Mouse (Mus musculus) liver, embryonic 12.5 days (tissue): ENCODE data around the gene Pot1a. TPM values are rescaled to one million over a fixed set of nuclear protein-coding genes. Genes with fewer than 3 reads are reported as not detected.

Experiments
- ATAC-seq: fragments of 200-750 bp; cut with Nextera tagmentation; 2 replicates; pipeline ENCODE4 v1.8.0; 2017; ENCODE audit warnings: moderate number of reproducible peaks, mild to moderate bottlenecking, moderate library complexity
- H3K27ac ChIP-seq: fragments of 300-500 bp; sonication (generic); 2 replicates; pipeline ENCODE4 v1.5.1; 2016; ENCODE audit warnings: mild to moderate bottlenecking
- H3K27me3 ChIP-seq: fragments of 300-500 bp; sonication (generic); replicated peaks from 2 replicates; pipeline ENCODE4 v1.6.1; 2016; ENCODE audit warnings: mild to moderate bottlenecking, moderate library complexity
- H3K36me3 ChIP-seq: fragments of 300-500 bp; sonication (generic); 2 replicates; pipeline ENCODE4 v1.6.1; 2016; ENCODE audit warnings: mild to moderate bottlenecking, moderate library complexity
- H3K4me1 ChIP-seq: fragments of 300-500 bp; sonication (generic); 2 replicates; pipeline ENCODE4 v1.6.1; 2016
- H3K4me2 ChIP-seq: fragments of 300-500 bp; sonication (generic); 2 replicates; pipeline ENCODE4 v1.6.1; 2016; ENCODE audit warnings: mild to moderate bottlenecking, moderate library complexity
- H3K4me3 ChIP-seq: fragments of 300-500 bp; sonication (generic); 2 replicates; pipeline ENCODE4 v1.5.1; 2016; ENCODE audit warnings: mild to moderate bottlenecking, moderate library complexity
- H3K9ac ChIP-seq: fragments of 300-500 bp; sonication (generic); 2 replicates; pipeline ENCODE4 v1.6.1; 2016; ENCODE audit warnings: mild to moderate bottlenecking, moderate library complexity
- H3K9me3 ChIP-seq: fragments of 300-500 bp; sonication (generic); replicated peaks from 2 replicates; pipeline ENCODE4 v1.6.1; 2016; ENCODE audit warnings: mild to moderate bottlenecking, moderate library complexity
- WGBS: fragments of 180-500 bp; shearing (Covaris S2); methylation state at CpG from one replicate; pipeline ENCODE4 v1.1.7; 2016; ENCODE audit not compliant: insufficient replicate concordance; 5-methylcytosine and 5-hydroxymethylcytosine counted together
- polyA plus RNA-seq: library from polyadenylated mRNA; unstranded; fragments of >200 nt; fragmentation: Nextera tagmentation; extraction: Ambion mirVana; gene quantifications from 2 replicates; pipeline ENCODE4 v1.2.1, GENCODE M21; 2016

Gene Pot1a
- polyA plus RNA-seq, 1 experiment from 2014 or later: 26.3 TPM

DNA sequence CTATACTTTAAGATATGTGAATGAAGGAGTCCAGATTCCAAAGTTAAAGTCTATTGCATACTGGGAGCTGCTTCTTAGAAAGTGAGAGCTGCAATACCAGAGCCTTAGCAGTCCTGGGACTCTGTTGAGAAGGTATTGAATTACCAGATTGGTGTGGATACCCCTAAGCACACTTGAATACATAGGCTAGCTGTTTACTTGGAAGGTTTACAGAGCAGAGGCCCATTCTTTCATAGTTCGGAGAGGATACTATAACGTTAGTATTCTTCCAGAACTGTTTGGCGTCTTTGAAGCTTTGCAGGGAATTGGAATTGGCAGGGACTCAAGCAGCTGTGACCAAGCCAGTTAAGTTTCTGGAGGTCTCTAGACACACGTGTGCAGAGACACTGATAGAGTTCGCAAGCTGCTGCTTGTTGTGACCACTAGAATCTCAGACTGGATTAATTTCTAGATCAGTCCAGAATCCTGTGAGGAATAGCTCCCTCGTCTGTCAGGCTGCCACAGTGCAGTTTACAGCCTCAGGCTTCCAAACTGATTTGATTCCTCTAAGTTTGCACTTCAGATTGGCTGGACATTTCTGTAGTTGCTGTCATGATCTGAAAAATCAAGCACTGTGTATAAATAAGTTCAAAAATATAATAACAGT, 99.7 kb downstream of the Pot1a start:
- WGBS: 49% methylated on average over 6 of the region's 6 CpGs
- Histone ChIP-seq H3K9me3 (no peaks in the 10 kb centered on the region), H3K27me3 (no peaks in the 10 kb centered on the region), H3K36me3 (no peaks in the 10 kb centered on the region), H3K4me1 (no peaks in the 10 kb centered on the region), H3K9ac (no peak overlapping the region), H3K4me3 (no peak overlapping the region), H3K4me2 (no peak overlapping the region), H3K27ac (no peak overlapping the region)
- ATAC-seq: no peak

DNA sequence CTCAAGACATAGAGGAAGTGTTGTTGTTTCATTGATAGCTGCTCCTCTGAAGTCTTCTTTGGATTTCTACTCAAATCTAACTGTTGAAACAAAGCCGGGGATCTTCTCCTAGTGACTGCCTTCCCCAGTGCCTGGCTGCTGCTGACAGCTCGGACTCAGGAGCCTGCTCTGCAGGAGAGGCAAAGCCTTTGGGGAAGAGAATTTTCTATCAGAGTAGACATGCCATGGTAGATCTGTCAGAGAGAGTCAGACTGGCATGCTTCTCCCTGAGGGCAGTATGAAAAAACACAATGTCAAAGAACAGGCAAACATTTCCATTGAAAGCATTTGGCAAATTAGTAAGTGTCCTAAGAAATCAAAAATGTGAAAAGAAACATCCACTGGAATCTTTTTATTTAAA, 109.1 kb downstream of the Pot1a start:
- no peak for ATAC-seq
- Histone ChIP-seq H3K4me1 (no peaks in the 10 kb centered on the region), H3K9me3 (no peaks in the 10 kb centered on the region), H3K27me3 (no peaks in the 10 kb centered on the region), H3K4me2 (no peak overlapping the region), H3K4me3 (no peak overlapping the region), H3K36me3 (no peaks in the 10 kb centered on the region), H3K27ac (no peak overlapping the region), H3K9ac (no peak overlapping the region)
- 31% methylated on average over 2 of the region's 2 CpGs for WGBS

Other genes starting within 250 kb of the Pot1a start
- gene Gpr37, start 118.5 kb downstream of the Pot1a start, polyA plus RNA-seq: 0.07 and 0.08 TPM in 2 replicates